Mouse (Mus musculus): Measurements from ENCODE around the gene Chsy1. TPM values are rescaled to one million over a fixed set of nuclear protein-coding genes. Genes with fewer than 3 reads are reported as not detected.

The Chsy1 gene
- total RNA-seq (2023): 10 to 100 TPM; 31.6 to 39.9 TPM

DNA sequence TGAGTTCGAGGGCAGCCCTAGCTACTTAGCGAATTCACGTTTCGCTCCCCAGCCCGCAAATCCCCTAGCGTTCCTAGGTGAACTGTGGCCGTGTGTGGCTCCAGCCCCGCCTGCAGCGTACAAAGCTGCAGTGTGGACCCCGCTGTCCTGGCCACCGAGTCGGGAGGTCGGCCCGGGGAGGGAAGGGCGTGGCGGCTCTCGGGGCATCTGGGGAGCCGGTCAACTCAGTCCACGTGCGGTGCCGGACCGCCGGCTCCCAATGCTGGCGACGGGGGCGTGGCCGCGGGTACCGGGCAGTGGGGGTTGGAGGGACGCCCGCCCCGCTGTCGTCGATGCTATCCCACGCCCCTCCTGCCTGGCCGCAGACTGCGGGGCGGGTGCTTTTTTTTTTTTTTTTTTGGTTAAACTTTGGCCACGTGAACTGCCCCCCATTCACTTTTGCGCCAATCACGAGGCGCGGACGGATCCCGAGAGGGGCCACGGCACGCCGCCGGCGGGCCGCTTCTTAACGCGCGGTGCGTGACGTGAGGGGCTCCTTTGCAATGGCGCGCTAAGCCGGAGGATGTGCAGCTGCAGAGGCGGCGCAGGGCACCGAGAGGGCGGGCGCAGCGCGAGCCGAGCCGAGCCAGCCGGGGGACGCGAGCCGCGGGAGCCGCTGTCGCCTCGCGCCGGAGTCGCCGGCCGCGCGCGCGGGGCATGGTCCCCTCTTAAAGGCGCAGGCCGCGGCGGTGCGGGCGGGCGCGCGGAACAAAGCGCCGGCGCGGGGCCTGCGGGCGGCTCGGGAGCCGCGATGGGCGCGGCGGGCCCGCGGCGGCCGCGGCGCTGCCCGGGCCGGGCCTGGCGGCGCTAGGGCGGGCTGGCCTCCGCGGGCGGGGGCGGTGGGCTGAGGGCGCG lies at the start of gene Chsy1:
TSS of gene Chsy1 (plus strand) at position 555 of the 894 bp plus-strand sequence.

DNA sequence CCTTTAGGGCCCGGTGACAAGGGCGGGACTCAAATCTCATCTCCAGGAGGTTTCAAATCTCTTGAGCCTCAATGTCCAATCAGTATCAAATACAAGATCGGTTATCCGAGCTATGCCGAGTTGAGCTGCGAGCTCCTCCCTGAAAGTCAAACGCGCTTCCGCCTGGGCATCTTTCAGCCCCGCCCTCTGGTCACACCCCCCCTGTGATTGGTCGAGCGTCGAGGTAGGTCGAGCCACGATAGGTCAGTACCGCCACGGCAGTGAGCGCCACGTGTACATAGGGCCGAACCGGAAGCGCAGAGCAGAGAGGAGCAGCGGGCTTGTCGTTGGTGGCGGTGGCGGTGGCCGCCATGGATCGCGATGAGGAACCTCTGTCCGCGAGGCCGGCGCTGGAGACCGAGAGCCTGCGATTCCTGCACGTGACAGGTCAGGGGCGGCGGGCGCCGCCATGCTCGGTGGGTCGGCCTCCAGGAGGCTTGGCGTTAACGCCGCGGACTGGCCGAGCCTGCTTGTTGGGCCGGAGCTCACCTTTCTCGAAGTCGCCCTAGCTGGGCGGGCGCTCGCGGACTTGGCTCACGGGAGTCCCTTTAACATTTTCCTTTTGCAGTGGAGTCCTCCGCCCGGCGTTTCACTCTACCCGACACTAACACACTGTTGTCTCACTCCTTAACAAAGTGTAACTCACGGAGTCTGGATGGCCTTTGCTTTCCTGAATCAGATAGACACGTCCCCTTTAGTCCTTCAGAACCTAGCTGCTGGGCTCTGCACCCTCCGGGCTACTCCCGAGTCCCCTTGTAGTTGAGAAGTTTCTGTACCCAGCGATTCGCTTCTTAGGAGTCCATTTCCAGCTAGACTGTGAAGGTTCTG lies 29.7 kb upstream of the Chsy1 start, which contains the start of gene Selenos:
TSS of gene Selenos (plus strand) at position 286 of the 867 bp plus-strand sequence.

Other genes starting within 250 kb of the Chsy1 start
- gene Pcsk6, start 247.8 kb upstream of the Chsy1 start, total RNA-seq (2023): not detected
- gene Gm45213, start 65.9 kb upstream of the Chsy1 start, total RNA-seq (2023): not detected
- 10 to 100 TPM; 77.0 to 83.3 TPM for gene Snrpa1, start 50.5 kb upstream of the Chsy1 start, total RNA-seq (2023)
- gene Selenos, start 29.9 kb upstream of the Chsy1 start, total RNA-seq (2023): 10 to 100 TPM; 54.2 to 68.5 TPM

Measured in T-cell, adult 66 days (primary cell).